Mouse (Mus musculus): ENCODE results near the gene Cst6.
"Not testable (repeated sequence)": the region's sequence is repeated elsewhere in the genome, so short reads cannot be mapped to it uniquely, and the experiment has no call there.

Cst6 gene

DNA sequence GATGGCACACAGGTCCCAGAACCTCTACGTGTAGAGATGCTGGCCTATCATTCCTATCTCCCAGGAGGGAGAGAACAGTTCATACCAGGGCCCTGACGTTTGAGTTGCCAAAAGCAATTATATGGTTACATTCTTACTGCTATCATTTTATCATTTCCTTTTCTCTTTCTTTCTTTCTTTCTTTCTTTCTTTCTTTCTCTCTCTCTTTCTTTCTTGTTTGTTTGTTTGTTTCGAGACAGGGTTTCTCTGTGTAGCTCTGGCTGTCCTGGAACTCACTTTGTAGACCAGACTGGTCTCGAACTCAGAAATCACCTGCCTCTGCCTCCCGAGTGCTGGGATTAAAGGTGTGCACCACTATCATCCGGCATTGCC, at the start of gene Cst6:
Cst6 (minus strand) TSS at position 73 of the 372 bp plus-strand sequence.
- not testable (repeated sequence) for DNase-seq (ENCODE audit: low spot score)

DNA sequence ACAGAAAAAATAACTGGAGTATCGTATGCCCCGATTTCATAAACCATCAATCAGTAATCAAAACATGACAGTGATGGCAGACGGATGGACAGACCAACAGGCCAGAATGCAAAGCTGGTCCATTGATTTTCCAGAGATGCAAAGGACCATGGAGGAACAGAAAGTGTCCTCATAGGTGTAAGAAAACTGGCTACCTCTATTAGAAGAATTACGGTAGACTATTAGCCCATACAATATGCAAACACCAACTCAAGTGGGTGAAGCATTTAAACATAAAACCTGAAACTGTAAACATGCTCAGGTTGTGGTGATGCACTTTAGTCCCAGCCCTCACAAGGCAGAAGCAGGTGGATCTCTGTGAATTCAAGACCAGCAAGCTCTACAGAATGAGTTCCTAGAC, 46.0 kb upstream of the Cst6 start:
- DNase-seq (ENCODE audit: low spot score): no peak

DNA sequence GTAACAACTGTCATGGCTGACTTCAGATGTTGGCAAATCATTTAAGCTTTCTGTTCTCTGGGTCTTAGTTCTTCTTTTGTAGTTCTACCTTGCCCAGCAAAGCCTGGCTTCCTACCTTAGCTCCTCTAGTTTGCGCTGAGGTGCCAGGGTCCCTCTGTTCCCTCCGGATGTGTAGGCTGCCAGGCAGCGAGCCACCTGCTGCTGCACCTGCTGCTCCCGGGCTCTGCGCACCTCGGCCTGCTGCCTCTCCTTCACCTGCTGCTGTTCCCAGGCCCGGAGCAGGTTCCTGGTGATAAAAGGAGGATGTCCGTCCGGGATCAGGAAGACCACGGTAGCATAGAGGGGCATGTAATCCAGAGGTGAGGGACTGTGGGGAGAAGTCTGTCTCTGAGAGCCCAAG, 44.8 kb upstream of the Cst6 start:
- DNase-seq (ENCODE audit: low spot score): no peak

DNA sequence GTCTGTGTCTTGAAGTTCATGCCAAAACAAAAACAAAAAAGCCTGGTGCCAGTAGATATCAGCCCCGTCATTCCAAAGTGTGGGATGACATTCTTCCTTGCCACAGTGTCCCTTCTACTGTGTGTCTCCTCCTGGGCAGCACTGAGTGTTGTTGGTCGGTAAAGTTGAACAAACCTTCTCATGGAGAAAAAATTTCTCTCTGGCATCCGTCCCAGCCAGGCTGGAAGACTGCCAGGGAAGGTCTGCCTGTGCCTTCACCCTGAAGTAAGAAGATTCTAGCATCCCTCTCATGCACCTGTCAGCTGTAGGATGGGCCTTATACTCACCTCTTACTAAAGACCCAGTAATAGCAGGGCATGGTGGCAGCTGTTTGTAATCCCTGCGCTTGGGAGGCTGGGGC, 43.5 kb upstream of the Cst6 start:
- DNase-seq (ENCODE audit: low spot score): no peak

DNA sequence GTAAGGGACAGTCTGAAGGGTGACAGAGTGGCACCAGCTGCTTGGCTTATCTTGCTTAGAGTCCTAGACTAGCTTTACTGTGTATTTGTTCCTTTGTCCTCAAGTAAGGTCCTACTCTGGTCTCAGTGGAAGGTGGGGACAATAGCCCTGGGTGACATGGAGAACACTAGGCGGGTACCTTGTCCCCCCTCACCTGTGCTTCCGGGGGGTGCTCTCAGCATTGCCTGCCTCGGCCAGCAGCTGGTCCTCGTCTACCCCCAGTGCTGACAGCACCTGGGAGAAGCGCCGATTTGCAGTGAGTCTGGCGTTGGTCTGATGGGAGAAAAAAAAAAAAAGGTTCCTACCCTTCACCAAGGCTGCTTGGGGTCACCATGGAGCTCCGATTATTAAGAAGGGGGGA, 41.0 kb upstream of the Cst6 start:
- DNase-seq (ENCODE audit: low spot score): no peak

DNA sequence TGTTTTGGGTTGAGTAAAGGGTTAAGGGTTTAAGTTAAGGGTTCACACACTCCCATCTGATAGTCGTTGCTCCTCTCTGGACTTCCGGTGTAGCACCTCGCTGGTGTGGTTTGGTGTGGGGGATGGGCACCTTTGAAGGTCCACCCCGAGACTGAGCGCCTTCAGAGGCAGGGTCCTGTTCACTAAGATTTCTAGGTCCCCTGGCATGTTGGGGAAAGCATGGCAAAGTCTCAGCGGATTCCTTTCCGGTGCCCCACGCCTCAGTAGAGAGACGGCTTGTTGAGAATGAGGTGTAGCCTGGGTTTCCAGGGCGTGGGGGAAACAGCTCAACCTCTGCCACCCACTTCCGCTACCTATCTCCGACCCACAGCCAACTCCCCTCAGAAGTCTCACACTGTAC, 40.3 kb upstream of the Cst6 start:
- DNase-seq (ENCODE audit: low spot score): no peak

DNA sequence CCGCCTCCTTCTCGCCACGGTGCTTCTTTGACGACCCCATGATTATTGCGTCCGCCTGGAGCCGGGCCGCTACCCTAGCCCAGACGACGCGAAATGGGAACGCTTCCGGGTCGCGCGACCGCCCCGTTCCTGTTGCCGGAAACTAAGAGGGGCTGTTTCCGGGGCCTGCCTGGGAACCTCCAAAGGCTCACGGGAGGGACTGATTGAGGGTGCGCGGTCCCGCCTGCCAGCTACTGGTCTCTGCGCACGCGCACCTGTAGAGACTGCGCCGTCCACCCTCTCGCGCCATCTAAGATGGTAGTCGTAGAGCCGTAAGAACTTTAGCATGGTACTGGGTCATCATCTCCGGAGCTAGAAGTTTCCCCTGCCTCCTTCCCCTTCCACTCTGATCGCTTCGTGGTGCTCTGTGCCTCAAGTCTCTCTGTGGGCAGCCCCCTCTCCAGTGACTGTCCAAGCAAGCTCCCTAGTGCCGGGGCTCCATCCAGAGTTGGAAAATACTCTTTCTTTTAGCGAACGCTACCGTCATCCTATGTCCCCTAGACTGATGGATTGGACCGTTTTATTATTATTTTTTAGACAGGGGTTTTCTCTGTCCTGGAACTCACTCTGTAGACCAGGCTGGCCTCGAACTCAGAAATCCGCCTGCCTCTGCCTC, 39.3 kb upstream of the Cst6 start, which contains the start of gene Sart1:
Sart1 (minus strand) TSS at position 116 of the 655 bp plus-strand sequence.
- peak; percentile 96 for DNase-seq (ENCODE audit: low spot score)

DNA sequence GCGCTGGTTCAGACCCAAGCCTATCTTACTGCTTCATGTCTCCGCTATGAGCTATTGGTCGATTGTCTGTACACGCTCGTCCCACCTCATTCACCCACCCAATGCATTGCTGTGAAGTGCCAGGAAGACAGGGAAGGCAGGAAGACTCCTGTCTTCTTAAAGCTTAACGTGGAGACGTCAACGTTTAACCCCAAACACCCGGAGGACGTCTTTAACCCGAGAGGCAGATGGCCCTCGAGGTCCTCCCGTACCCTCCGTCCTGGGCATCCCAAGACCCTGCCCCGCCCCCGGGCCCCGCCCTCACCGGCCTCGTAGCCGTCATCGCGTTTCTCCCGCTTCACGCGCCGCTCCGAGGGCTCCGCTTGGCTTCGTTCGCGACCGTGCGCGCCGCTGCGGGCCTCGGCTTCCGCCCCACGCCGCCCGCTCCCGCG, 38.7 kb upstream of the Cst6 start:
- no peak for DNase-seq (ENCODE audit: low spot score)

DNA sequence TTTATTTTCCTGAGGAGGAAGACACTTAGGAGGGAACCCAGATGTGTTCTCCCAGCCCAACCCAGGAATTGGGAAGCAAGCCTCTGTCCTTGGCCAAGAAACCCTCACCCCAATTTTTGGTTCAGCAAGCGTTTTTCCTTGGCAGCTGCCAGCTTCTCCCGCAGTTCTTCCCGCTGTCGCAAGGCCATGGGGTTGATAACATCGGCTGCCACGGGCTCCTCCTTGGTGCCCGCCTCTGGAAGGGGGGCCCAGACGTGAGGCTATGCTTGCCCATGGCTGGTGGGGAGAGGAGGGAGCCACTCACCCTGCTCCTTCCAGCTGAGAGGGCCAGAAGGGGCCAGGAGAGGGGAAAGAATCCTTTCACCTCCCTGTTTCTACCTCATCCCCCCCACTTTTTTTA, 35.3 kb upstream of the Cst6 start:
- DNase-seq (ENCODE audit: low spot score): no peak

DNA sequence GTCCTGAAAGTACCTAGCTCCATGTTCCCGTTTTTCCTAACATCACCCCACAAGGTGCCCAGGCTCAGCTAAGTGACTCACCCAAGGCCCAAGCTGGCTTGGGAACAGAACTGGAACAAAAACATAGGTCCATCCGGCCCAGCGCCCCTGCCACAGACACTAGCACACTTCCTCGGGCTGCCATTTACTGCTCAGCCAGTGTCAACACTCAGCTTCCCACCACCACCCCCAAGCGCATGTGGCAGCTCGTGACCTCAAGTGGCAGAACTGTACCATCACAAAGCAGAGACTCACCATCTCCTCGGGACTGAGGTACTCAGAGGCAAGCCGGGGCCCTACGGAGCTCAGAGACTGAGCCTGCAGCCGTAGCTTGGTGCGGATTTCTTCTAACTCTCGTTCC, 34.0 kb upstream of the Cst6 start:
- DNase-seq (ENCODE audit: low spot score): no peak

DNA sequence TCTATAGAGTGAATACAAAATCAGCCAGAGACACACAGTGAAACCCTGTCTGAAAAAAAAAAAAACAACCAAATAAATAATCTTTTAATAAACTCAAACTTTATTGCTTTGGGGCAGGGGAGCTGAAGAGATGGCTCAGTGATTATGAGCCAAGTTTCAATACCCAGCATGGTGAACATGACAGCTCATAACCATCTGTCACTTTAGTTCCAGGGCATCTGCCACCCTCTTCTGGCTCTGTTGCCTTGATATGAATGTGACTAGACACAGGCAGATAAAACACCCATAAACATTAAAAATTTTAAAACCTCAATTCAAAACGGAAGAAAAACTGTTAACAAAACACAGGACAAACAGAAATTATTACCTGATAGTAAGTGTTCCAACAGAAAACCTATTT, 28.1 kb upstream of the Cst6 start:
- DNase-seq (ENCODE audit: low spot score): peak; percentile 66

DNA sequence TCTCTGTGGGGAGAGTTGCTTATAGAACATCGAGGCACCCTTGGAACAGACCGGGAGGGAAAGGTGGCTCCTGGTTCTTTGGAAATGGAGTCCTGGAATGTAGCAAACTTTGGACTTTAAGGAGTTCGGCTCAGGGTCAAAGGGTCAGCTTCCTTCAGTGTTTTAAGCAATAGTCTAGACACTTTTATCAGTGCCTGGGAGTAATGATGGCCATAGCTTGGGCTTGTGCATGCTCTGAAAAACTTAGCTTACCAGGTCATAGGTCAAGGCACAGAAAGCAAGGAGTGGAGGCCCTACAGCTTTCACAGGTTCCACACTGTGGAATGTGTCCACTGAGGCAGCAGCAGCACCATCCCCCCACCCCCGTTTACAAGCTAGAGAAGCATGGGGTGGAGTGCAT, 25.4 kb upstream of the Cst6 start:
- DNase-seq (ENCODE audit: low spot score): no peak

DNA sequence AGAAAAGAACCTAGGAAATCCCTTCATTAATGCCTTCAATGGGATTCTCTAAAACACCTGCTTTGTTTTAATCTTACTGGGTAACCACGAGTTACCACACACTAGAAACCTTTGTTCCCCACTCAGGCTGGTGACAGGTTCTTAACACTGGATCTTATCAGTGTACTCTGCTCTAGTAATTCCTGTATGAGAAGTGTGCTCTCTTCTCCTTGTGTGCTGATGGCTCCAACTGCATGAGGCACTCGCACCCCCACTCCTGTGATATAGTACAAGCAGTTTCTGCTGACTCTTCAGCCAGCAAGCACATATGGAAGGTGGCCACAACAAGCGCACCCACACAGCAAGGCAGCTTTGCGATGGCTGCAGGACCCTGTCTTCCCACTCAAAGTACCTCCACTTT, 24.8 kb upstream of the Cst6 start:
- DNase-seq (ENCODE audit: low spot score): no peak

DNA sequence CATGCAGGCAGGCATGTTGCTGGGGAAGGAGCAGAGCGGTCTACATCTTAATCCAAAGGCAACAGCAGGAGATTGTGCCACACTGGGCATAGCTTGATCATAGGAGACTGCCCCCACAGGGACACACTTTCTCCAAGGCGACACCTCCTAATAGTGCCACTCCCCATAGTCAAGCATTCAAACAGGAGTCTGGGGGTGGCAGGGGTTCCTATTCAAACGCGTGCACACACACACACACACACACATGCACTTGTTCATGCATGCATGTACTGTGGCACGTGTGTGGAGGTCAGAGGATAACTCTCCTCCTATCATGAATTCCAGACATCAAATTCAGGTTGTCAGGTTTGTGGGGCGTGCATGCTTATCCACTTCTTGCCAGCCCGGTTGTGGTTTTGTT, 23.4 kb upstream of the Cst6 start:
- no peak for DNase-seq (ENCODE audit: low spot score)

DNA sequence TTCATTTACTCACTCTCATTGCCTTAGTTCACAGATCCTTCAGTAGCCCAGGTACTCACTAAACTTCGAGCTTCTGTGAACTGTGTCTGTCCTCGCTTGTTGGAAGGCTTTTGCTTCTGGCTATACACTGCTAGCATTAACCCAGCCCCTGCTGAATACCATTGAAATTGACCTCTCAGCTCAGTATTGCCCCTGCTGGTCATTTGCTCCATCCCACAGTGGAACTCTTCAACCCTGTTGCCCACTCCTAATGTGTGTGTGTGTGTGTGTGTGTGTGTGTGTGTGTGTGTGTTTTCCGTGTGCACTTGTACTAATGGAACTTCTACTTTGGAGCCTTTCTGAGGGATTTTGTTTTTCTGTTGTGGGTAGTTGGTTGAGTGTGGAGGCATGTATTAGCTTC, 21.6 kb upstream of the Cst6 start:
- DNase-seq (ENCODE audit: low spot score): no peak

DNA sequence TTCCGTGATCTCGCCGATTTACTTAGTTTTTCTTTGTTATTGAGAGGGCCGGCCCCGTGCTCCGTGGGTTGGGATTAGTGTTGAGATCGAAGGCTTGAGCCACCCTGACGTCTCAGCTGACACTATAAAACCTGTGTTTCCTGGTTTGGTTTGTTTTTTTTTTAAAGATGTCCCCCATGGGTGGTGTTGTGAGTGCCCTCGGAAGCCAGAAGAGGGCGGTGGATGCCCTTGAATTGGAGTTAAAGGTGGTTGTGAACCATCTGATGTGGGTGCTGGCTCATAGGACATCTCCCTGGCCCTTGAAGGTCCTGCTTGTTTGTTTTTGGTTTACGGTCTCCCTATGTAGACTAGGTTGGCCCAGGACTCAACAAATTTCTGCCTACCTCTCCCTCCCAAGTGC, 18.1 kb upstream of the Cst6 start:
- no peak for DNase-seq (ENCODE audit: low spot score)

DNA sequence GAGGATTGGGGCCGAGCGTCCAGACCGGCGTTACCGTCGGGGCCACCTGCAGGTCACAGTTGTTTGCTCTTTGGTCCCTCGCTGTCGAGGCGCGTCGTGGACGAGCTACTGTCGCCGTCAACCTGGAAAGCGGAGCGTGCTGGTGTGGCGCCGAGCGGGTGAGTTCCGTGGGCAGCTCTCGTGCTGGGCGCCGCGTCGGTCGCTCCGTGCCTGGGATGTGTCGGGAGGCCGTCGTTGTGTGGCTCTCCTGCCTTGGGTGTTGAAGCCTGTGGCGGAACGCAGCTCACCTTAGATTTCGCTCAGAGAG, 17.6 kb upstream of the Cst6 start, which contains the start of gene Banf1:
Banf1 (minus strand) TSS at position 116 of the 307 bp plus-strand sequence.
- DNase-seq (ENCODE audit: low spot score): no peak

DNA sequence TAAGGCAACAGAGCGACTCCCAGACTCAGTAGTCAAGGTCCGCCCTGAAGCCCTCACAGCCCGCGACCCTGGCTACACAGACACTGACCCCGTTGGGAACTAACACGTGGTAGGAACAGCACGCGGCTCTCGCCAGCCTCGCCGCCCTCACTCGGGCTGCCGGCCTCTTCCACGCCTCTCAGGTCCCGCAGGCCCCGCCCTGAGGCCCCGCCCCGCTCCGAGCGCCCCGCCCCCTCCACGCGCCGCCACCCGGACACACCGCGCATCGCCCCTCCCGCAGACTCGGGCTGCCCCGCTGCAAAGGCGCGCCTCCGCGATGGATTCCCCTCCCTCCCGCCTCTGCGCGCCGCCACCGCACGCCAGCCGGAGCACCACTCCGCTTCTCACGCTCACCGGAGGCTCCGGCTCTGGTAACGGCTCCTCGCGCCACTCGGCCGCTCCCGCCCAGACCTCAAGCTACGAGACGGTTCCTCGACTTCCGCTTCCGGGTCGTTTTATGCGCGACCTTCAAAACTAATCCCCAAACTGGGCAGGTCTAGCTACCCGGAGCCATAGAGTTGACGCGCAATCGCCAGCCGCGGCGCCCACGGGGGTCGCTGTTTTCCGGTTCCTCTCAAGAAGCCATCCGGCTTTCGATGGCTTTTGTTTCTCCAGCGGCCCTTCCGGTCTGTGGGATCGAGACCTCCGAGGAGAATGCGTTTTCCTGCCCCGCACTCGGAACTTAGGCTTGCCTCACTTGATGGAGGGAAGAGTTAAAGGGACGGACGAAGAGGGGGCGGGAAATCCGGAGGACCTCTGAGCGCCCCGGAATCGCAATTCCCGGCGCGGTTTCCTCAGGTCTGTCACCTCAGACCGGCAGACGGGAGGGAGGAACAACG, 17.0 kb upstream of the Cst6 start, which contains the start of gene Eif1ad:
Eif1ad (plus strand) TSS at position 567 of the 878 bp plus-strand sequence.
- peak; percentile 96 for DNase-seq (ENCODE audit: low spot score)

DNA sequence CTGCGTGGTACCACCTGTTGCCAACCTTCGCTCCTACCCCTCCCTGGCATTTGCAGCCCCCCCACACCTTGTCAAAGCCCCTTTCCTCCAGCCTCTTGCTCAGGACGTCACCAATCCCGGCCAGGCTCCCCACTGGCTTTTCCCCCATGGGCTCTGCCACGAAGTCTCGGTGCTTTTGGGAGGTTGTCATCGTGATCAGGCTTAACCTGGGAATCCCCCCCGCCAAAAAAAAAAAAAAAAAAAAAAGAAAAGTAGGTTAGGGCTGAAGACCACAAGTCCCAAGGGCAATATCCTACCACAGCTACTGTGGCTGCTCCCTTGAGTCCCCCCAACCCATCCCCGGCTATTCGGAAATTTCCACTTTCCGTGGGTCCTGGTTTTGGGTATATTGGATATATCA, 16.4 kb upstream of the Cst6 start:
- DNase-seq (ENCODE audit: low spot score): no peak

DNA sequence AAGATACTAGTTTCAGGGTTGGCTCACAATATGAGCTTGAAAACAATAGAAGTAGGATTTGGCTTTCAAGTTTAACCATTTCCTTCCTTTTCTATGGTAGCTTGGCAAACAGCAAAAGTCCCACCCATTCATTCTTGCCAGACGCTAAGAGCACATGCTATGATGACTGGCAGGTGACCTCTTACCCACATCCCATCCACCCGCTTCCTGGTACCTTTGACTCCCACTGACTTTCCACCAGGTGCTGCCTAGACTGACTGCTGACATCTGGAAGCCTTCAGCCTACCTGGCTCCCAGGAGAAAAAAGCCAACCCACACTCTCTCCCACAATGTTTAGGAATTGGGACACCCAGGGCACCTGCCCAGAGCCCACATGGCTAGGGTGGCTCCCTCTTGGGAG, 14.8 kb upstream of the Cst6 start:
- no peak for DNase-seq (ENCODE audit: low spot score)

DNA sequence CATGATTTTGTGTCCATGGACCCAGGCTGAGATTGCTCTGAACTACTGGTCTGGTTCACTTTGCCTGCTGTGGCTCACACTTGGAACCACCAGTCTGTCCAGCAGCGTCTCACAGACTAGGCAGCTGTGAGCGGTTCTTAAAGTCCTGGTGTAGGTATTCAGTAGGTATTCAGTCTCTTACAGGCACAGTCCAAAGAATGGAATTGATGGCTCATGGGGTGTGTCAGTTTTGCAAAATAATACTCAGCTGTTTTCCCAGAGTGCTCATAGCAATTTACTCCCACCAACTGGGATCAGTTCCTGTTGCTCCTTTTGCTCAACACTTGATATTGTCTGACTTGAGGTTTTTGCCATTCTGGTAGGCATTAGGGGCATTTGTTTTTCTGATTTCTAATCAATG, 12.8 kb upstream of the Cst6 start:
- DNase-seq (ENCODE audit: low spot score): no peak

DNA sequence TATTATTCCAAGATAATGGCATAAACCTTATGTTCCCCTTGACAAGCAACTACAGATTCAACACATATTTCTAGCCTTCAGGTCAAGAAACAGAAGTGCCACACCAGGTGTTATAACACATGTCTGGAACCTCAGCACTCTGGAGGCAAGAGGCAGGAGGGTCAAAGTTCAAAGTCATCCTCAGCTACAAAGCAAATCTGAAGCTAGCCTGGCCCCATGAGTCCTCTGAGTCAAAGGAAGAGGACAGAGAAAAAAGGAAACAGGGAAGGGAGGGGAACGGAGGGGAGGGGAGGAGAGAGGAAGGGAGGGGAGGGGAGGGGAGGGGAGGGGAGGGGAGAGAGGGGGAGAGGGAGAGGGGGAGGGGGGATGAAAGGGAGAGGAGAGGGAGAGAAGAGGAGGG, 6.7 kb upstream of the Cst6 start:
- no peak for DNase-seq (ENCODE audit: low spot score)

DNA sequence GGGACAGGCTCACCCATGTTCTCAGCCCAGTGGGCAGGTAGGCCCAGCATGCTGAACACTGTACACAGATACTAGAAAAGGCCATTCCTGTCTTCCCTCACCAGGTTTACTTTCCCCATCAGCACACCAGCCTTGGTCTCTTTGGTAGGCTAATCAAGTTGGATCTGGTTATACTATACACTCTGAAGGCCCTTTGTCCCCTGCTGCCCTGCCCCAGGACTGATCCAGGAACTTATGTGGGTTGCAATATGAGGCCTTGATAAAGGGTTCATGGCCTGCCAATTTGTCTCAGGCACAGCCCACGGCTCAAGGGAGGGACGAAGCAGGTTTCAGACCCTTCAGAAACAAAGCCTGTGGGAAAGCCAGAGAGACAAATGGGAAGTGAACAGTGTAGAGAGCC, 4.2 kb upstream of the Cst6 start:
- DNase-seq (ENCODE audit: low spot score): no peak

Measured in layer of hippocampus, adult 11-12 months (tissue).